Mouse (Mus musculus) embryonic facial prominence, embryonic 10.5 days (tissue): ENCODE data around the gene Hist1h2bj. TPM values are rescaled to one million over a fixed set of nuclear protein-coding genes. Genes with fewer than 3 reads are reported as not detected.
"Not testable (repeated sequence)": the region's sequence is repeated elsewhere in the genome, so short reads cannot be mapped to it uniquely, and the experiment has no call there.

ENCODE experiments used
- DNase-seq: peaks from one replicate; pipeline ENCODE4 v3.0.0-alpha.2; 2017; ENCODE audit warnings: low spot score
- H3K27ac ChIP-seq: fragments of 300-500 bp; sonication (generic); replicated peaks from 2 replicates; pipeline ENCODE4 v1.5.1; 2016; ENCODE audit warnings: mild to moderate bottlenecking
- H3K27me3 ChIP-seq: fragments of 300-500 bp; sonication (generic); replicated peaks from 2 replicates; pipeline ENCODE4 v1.6.1; 2016; ENCODE audit warnings: low read depth, mild to moderate bottlenecking; ENCODE audit not compliant: poor library complexity, severe bottlenecking
- H3K36me3 ChIP-seq: fragments of 300-500 bp; sonication (generic); replicated peaks from 2 replicates; pipeline ENCODE4 v1.6.1; 2016; ENCODE audit warnings: mild to moderate bottlenecking, moderate library complexity
- H3K4me1 ChIP-seq: fragments of 300-500 bp; sonication (generic); 2 replicates; pipeline ENCODE4 v1.6.1; 2016
- H3K4me3 ChIP-seq: fragments of 300-500 bp; sonication (generic); 2 replicates; pipeline ENCODE4 v1.5.1; 2016; ENCODE audit warnings: mild to moderate bottlenecking, moderate library complexity
- H3K9me3 ChIP-seq: fragments of 300-500 bp; sonication (generic); 2 replicates; pipeline ENCODE4 v1.6.1; 2016; ENCODE audit warnings: mild to moderate bottlenecking
- WGBS: fragments of 180-500 bp; shearing (Covaris S2); methylation state at CpG from one replicate; pipeline ENCODE4 v1.1.7; 2016; 5-methylcytosine and 5-hydroxymethylcytosine counted together
- polyA plus RNA-seq: library from polyadenylated mRNA; unstranded; fragments of >200 nt; fragmentation: Nextera tagmentation; extraction: Ambion mirVana; gene quantifications from 2 replicates; pipeline ENCODE4 v1.2.1, GENCODE M21; 2016

Hist1h2bj gene
- polyA plus RNA-seq: 12.4 and 15.1 TPM in 2 replicates

DNA sequence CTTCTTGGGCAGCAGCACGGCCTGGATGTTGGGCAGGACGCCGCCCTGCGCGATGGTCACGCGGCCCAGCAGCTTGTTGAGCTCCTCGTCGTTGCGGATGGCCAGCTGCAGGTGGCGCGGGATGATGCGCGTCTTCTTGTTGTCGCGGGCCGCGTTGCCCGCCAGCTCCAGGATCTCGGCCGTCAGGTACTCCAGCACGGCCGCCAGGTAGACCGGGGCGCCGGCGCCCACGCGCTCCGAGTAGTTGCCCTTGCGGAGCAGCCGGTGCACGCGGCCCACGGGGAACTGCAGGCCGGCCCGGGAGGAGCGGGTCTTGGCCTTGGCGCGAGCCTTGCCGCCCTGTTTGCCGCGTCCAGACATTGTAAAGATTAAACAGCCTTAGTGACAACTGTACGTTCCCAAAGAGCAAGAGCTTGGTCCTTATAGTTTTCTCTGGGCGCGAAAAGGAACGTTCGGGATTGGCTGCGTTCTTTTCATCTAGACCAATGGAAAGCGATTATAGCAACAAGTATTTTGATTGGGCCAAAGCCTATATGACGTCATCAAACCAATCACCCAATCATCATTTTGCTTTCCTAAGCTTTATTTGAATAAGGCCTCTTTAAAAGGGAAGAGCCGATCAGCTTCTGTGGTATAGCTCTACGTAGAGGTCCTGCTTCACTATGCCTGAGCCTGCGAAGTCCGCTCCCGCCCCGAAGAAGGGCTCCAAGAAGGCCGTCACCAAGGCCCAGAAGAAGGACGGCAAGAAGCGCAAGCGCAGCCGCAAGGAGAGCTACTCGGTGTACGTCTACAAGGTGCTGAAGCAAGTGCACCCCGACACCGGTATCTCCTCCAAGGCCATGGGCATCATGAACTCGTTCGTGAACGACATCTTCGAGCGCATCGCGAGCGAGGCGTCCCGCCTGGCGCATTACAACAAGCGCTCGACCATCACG lies at the start of gene Hist1h2bj, which contains the start of gene Hist1h2ag:
Hist1h2bj (plus strand) TSS at position 647 of the 935 bp plus-strand sequence.
Hist1h2ag (minus strand) TSS at position 377 of the 935 bp plus-strand sequence.
- under 1% methylated on average over 57 of the region's 80 CpGs for WGBS
- H3K36me3 ChIP-seq, H3K27me3 ChIP-seq, H3K9me3 ChIP-seq: not testable (repeated sequence)
- H3K4me1 ChIP-seq: peaks cover 15% of the 10 kb centered on the region
- H3K4me3 ChIP-seq: peak within 1 kb of the TSS; percentile 63
- peak within 1 kb of the TSS; percentile 94 for H3K27ac ChIP-seq
- DNase-seq: peak; percentile 87

DNA sequence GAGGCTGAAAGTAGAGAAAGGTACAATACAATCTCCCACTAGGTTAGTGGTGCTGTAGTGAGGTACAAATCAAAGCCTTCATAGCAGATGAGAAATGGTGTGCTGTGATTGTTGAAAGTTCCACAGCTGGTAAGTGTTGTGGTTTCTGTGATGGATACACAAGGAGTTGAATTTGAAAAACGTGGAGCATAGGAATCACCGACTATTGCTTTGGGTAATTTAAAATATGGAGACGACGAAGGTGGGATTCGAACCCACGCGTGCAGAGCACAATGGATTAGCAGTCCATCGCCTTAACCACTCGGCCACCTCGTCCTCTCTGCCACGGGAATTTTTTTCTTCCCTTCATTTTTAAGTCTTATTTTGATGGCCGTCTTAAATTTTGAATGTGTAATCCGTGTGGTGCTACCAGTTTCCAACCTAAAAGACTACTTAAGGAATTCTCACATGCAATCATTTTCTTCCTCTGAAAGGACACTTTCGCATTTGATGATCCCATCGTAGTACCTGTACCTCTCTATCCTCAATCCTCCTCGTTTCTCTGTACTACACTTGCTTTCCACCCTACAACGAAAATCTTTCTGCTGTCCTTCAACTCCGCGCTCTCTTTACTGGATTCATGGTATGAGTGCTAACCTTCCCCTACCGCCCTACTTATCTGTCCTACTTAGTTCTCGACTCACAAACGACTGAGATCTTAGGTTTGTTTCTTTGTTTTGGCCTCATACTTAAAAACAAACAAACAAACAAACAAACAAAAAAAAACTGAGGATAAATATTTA lies 48.9 kb upstream of the Hist1h2bj start:
- Histone ChIP-seq H3K4me1 (peaks cover 35% of the 10 kb centered on the region), H3K9me3 (0 out of 2 replicates have a peak, but pooled peaks cover 3% of the 10 kb centered on the region), H3K27me3 (peaks cover 44% of the 10 kb centered on the region), H3K36me3 (no peaks in the 10 kb centered on the region), H3K27ac (no peak overlapping the region), H3K4me3 (peak overlapping the region; percentile 59)
- WGBS: under 1% methylated on average over 22 of the region's 22 CpGs
- peak; percentile 79 for DNase-seq

DNA sequence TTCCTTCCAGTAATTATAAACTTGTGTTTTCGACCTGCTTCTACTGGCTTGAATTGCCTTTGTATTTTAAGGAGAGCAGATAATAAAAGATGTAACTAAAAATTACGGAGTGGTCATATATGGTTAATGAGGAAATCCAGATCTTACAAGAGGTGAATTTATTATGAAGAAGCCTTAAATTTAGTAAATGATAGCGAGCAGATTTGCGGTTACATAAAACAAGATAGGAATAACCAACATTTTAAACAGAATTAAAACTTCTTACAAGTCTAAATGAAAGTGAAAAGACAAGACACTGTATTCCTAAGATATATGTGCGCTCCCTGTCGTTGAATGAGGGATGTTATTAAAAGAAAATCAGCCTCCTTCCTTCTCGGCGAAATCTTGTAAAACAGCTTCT lies 48.1 kb upstream of the Hist1h2bj start:
- Histone ChIP-seq H3K27ac (no peak overlapping the region), H3K4me1 (peaks cover 35% of the 10 kb centered on the region), H3K9me3 (0 out of 2 replicates have a peak, but pooled peaks cover 3% of the 10 kb centered on the region), H3K27me3 (peaks cover 52% of the 10 kb centered on the region), H3K4me3 (peak overlapping the region; percentile 59), H3K36me3 (no peaks in the 10 kb centered on the region)
- WGBS: 3% methylated on average over 8 of the region's 8 CpGs
- no peak for DNase-seq

DNA sequence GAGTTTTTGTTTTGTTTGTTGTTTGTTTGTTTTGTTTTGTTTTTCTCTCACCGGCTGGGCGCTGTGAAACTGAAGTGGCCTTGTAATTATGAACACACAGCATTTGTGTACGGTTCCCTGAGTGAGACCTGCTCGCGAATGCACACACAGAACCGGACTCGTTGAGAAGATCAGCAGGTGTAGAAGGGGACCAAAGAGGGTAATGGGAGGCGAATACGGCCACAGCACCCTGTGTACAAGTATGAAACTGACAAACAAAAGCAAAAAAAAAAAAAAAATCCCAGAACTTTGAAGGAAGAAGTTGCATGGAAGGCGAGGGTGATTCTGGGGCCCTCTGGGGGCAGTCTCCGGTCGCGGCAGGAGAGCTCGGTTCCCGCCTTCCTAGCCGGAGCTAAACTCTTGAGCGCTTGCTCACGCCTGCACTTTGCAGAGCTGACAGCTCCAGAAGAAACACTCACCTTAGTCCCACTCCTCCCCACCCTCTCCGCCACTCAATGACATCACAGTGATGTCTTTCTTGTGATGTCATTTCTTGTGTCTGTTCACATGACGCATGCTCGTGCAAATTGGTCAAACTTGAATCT lies 47.6 kb upstream of the Hist1h2bj start:
- Histone ChIP-seq H3K9me3 (0 out of 2 replicates have a peak, but pooled peaks cover 3% of the 10 kb centered on the region), H3K27me3 (peaks cover 57% of the 10 kb centered on the region), H3K4me1 (peaks cover 35% of the 10 kb centered on the region), H3K4me3 (peak overlapping the region; percentile 59), H3K27ac (no peak overlapping the region), H3K36me3 (no peaks in the 10 kb centered on the region)
- under 1% methylated on average over 21 of the region's 21 CpGs for WGBS
- peak; percentile 71 for DNase-seq

DNA sequence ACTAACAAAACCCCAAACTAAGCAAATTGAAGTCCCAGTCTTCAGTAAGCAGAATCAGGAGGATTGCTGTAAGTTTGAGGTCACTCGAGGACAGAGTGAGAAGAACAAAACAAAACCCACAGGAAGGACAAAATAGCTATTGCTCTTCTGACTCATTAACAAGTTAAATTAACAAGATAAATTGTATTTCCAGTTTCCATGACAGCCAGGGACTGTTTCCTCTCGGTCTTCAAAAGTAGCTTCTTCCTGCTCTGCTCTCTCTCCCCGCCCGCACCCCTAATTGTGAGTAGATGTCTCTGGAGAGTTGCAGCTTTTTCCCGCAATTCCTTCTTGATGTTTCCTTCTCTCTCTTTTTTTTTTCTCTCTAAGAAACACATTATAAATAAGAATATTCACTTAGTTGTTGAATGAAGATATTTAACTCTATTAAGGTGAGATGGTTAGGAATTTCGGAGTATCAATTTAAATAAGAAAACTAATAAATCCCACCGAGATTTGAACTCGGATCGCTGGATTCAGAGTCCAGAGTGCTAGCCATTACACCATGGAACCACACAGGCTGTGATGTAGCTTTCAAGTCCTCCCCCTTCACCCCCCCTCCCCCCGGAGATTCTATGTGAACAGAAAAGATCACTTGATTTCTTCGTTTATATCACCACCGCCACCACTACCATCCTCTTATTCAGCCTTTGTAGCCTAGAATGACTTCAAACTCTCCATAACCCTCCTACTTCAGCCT lies 46.7 kb upstream of the Hist1h2bj start:
- 3% methylated on average over 12 of the region's 12 CpGs for WGBS
- Histone ChIP-seq H3K9me3 (0 out of 2 replicates have a peak, but pooled peaks cover under 1% of the 10 kb centered on the region), H3K4me1 (peaks cover 35% of the 10 kb centered on the region), H3K27ac (no peak overlapping the region), H3K4me3 (peak overlapping the region; percentile 59), H3K36me3 (no peaks in the 10 kb centered on the region), H3K27me3 (peaks cover 61% of the 10 kb centered on the region)
- peak; percentile 81 for DNase-seq

DNA sequence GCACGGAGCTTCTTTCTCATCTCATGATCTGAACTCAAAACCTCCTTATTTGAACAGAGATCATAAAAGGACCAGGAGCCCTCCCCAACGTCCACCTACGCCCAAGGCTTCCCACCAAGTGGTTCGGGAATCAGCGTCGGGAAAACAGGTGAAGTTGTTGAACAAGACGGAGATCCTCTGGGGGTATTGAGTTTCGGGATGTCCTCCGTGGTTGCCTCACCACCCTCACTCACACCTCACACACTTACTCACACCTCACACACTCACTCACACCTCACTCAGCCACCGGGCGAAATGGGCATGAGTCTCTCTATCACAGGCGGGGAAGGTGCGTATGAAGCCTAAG lies 46.2 kb upstream of the Hist1h2bj start:
- Histone ChIP-seq H3K4me1 (peaks cover 35% of the 10 kb centered on the region), H3K36me3 (no peaks in the 10 kb centered on the region), H3K9me3 (no peaks in the 10 kb centered on the region), H3K27ac (no peak overlapping the region), H3K27me3 (peaks cover 66% of the 10 kb centered on the region), H3K4me3 (peak overlapping the region; percentile 59)
- DNase-seq: peak; percentile 39
- WGBS: under 1% methylated on average over 13 of the region's 13 CpGs

DNA sequence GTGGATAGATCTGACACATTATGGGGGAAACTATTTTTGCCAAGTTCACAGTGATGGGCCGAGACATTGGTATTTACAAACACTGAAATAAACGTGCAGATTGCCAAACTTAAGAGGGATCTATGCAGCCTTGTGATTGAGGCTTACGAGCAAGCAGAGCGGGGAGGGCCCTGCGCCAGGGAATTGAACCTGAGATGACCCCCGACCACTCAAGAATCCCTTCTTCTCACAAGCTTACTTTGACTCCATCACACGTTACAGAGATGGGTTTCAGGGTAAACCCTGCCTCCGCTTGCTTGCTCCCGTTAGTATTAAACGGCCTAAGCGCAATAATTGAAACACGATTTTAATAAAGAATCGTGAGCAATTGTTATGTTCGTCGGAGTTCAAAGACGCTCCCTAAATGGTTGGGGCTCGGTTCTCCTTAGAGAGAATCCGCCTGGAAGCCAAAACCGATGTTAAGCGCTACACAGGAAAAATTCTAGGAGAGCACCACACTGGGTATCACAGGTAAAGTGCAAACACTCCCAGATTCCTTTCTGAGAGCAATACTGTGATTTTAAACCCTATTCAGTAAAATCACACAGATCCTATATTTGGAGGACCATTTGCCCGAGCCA lies 45.7 kb upstream of the Hist1h2bj start:
- Histone ChIP-seq H3K27me3 (peaks cover 71% of the 10 kb centered on the region), H3K4me3 (peak overlapping the region; percentile 59), H3K27ac (no peak overlapping the region), H3K9me3 (no peaks in the 10 kb centered on the region), H3K4me1 (peaks cover 35% of the 10 kb centered on the region), H3K36me3 (no peaks in the 10 kb centered on the region)
- WGBS: under 1% methylated on average over 21 of the region's 21 CpGs
- peak; percentile 30 for DNase-seq

DNA sequence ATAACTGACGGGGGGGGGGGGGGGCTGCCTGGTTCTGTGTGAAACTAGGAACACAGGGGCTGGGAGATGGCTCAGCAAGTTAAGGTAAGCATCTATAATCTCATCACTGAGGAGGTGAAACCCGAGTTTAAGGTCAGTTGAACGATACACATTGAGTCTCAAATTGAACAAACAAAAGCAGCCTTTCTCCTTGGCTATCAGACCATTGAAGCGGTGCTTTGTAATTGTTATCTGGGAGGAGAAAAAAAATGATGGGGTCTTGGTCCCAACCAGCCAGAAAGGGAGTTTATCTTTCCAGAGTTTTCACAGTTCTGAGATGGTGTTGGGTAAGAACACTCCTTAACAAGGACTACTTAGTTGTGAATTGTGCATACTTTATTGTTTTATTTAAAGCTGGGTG lies 45.2 kb upstream of the Hist1h2bj start:
- H3K4me3 ChIP-seq: peak overlapping the region; percentile 59
- no peak for DNase-seq
- WGBS: 8% methylated on average over 4 of the region's 4 CpGs

DNA sequence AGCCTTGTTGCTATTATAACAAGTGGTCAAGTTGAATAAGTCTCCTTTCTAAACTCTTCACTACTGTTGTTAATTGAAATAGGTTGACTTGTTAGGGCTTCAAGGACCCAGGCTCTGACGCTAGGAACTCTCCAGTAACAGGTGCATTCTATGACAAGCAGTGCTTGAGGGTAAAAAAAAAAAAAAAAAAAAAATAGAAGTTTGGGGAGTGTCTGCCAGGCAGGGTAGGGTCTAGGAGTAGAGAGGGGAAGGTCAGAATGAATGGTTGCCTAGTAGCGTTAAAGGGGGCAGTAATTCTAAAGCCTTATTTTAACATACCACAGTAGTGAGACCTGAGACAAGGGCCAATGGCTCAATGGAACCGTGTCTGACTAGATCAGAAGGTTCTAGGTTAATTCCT lies 44.6 kb upstream of the Hist1h2bj start:
- Histone ChIP-seq H3K36me3 (no peaks in the 10 kb centered on the region), H3K27me3 (peaks cover 82% of the 10 kb centered on the region), H3K4me1 (peaks cover 35% of the 10 kb centered on the region), H3K4me3 (no peak overlapping the region), H3K27ac (no peak overlapping the region), H3K9me3 (no peaks in the 10 kb centered on the region)
- DNase-seq: no peak
- 22% methylated on average over 3 of the region's 3 CpGs for WGBS

More for the DNA sequence above, 45.2 kb upstream of the Hist1h2bj start:
- peaks cover 76% of the 10 kb centered on the region for H3K27me3 ChIP-seq
- no peaks in the 10 kb centered on the region for H3K9me3 ChIP-seq
- H3K4me1 ChIP-seq: peaks cover 35% of the 10 kb centered on the region
- H3K36me3 ChIP-seq: no peaks in the 10 kb centered on the region
- H3K27ac ChIP-seq: no peak overlapping the region

DNA sequence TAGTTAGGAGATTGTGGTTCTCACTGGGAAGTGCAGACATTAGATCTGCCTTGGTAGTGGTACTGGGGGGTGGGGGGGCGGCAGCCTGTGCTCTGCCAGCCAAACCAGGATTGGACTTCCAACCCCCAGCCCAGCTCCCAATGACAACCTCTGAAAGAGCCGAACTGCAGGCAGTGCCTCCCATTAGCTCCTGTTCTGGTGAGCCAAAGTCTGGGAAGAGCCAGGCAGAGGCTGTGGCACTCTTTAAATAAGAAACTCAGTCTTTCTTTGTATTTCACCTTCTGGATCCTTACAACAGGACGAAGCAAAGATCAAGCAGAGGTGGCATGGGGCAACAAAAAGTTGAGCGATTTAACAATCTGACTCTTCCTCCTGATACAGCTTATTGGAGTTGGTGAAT lies 43.9 kb upstream of the Hist1h2bj start:
- DNase-seq: no peak
- H3K4me1 ChIP-seq: peaks cover 35% of the 10 kb centered on the region
- no peak overlapping the region for H3K4me3 ChIP-seq
- H3K9me3 ChIP-seq: no peaks in the 10 kb centered on the region
- no peaks in the 10 kb centered on the region for H3K36me3 ChIP-seq
- 26% methylated on average over 4 of the region's 4 CpGs for WGBS
- H3K27me3 ChIP-seq: peaks cover 89% of the 10 kb centered on the region
- no peak overlapping the region for H3K27ac ChIP-seq

DNA sequence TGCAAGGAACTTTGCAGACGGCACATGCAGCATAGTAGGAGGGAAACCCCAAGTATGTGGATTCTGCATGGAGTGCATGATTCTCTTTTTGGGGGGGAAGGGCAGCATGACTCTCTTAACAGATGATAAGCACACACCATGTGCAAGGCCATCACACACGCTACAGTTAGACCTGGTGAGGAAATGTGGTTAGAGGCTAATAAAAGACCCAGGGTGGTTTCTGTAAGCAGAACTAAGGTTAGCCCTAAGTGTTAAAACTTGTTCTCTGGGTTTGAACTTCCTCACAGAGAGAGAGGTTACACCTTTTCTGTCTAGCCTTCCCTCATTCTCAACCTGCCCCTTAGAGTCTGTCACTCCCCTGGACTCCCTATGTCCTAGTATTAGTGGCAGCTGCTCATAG lies 41.7 kb upstream of the Hist1h2bj start:
- no peaks in the 10 kb centered on the region for H3K9me3 ChIP-seq
- H3K4me1 ChIP-seq: peaks cover 25% of the 10 kb centered on the region
- no peak overlapping the region for H3K4me3 ChIP-seq
- peaks cover 100% of the 10 kb centered on the region for H3K27me3 ChIP-seq
- no peaks in the 10 kb centered on the region for H3K36me3 ChIP-seq
- 53% methylated on average over 2 of the region's 2 CpGs for WGBS
- no peak for DNase-seq
- no peak overlapping the region for H3K27ac ChIP-seq
